Mouse (Mus musculus) heart, embryonic 10.5 days (tissue): ENCODE results near the gene Ptpn18. TPM values are rescaled to one million over a fixed set of nuclear protein-coding genes. Genes with fewer than 3 reads are reported as not detected.
"Not testable (repeated sequence)": the region's sequence is repeated elsewhere in the genome, so short reads cannot be mapped to it uniquely, and the experiment has no call there.

Experiments
- DNase-seq: peaks from one replicate; pipeline ENCODE4 v3.0.0-alpha.2; 2017; ENCODE audit warnings: low spot score
- H3K27ac ChIP-seq: fragments of 300-500 bp; sonication (generic); 2 replicates; pipeline ENCODE4 v1.5.1; 2016; ENCODE audit warnings: mild to moderate bottlenecking
- H3K27me3 ChIP-seq: fragments of 300-500 bp; sonication (generic); 2 replicates; pipeline ENCODE4 v1.6.1; 2016; ENCODE audit warnings: mild to moderate bottlenecking; ENCODE audit not compliant: poor library complexity, insufficient read depth, severe bottlenecking
- H3K36me3 ChIP-seq: fragments of 300-500 bp; sonication (generic); 2 replicates; pipeline ENCODE4 v1.6.1; 2016; ENCODE audit warnings: mild to moderate bottlenecking, moderate library complexity
- H3K4me1 ChIP-seq: fragments of 300-500 bp; sonication (generic); 2 replicates; pipeline ENCODE4 v1.6.1; 2016; ENCODE audit warnings: mild to moderate bottlenecking
- H3K4me3 ChIP-seq: fragments of 300-500 bp; sonication (generic); 2 replicates; pipeline ENCODE4 v1.5.1; 2016; ENCODE audit warnings: mild to moderate bottlenecking, moderate library complexity
- H3K9me3 ChIP-seq: fragments of 300-500 bp; sonication (generic); 2 replicates; pipeline ENCODE4 v1.6.1; 2016; ENCODE audit warnings: mild to moderate bottlenecking, moderate library complexity
- WGBS: fragments of 180-500 bp; shearing (Covaris S2); methylation state at CpG from one replicate; pipeline ENCODE4 v1.1.7; 2016; 5-methylcytosine and 5-hydroxymethylcytosine counted together
- polyA plus RNA-seq: library from polyadenylated mRNA; unstranded; fragments of >200 nt; fragmentation: Nextera tagmentation; extraction: Ambion mirVana; gene quantifications from 2 replicates; pipeline ENCODE4 v1.2.1, GENCODE M21; 2016

Gene Ptpn18
- polyA plus RNA-seq, 1 experiment from 2014 or later: 8.1 TPM

GRCm38 (mm10) chr1:34505970-34506551, 46.5 kb downstream of the Ptpn18 start:
- Histone ChIP-seq H3K4me3 (no peak overlapping the region), H3K4me1 (peaks cover 15% of the 10 kb centered on the region)
- 82% methylated on average over 4 of the region's 4 CpGs for WGBS

GRCm38 (mm10) chr1:34507986-34508385, 48.4 kb downstream of the Ptpn18 start:
- Histone ChIP-seq H3K27me3 (no peaks in the 10 kb centered on the region), H3K9me3 (no peaks in the 10 kb centered on the region), H3K4me3 (no peak overlapping the region), H3K27ac (no peak overlapping the region), H3K4me1 (peaks cover 15% of the 10 kb centered on the region), H3K36me3 (no peaks in the 10 kb centered on the region)
- no peak for DNase-seq
- WGBS: 88% methylated on average over 3 of the region's 3 CpGs

More at GRCm38 (mm10) chr1:34505970-34506551, 46.5 kb downstream of the Ptpn18 start:
- Histone ChIP-seq H3K27ac (no peak overlapping the region), H3K9me3 (no peaks in the 10 kb centered on the region), H3K27me3 (no peaks in the 10 kb centered on the region), H3K36me3 (no peaks in the 10 kb centered on the region)
- DNase-seq: no peak

- WGBS: 6% methylated on average over 7 of the region's 7 CpGs
- DNase-seq: no peak
Measured at GRCm38 (mm10) chr1:34510575-34510981, 51.0 kb downstream of the Ptpn18 start.

GRCm38 (mm10) chr1:34511027-34511426, 51.5 kb downstream of the Ptpn18 start:
- DNase-seq: peak; percentile 85
- H3K27ac ChIP-seq: no peak overlapping the region
- WGBS: 4% methylated on average over 3 of the region's 3 CpGs
- H3K36me3 ChIP-seq: no peaks in the 10 kb centered on the region
- H3K27me3 ChIP-seq: no peaks in the 10 kb centered on the region
- H3K4me3 ChIP-seq: no peak overlapping the region
- peaks cover 20% of the 10 kb centered on the region for H3K4me1 ChIP-seq
- no peaks in the 10 kb centered on the region for H3K9me3 ChIP-seq

More at GRCm38 (mm10) chr1:34510575-34510981, 51.0 kb downstream of the Ptpn18 start:
- Histone ChIP-seq H3K4me3 (peak overlapping the region; percentile 35), H3K27me3 (no peaks in the 10 kb centered on the region), H3K4me1 (peaks cover 20% of the 10 kb centered on the region), H3K9me3 (no peaks in the 10 kb centered on the region), H3K36me3 (no peaks in the 10 kb centered on the region), H3K27ac (0 out of 2 replicates have a peak overlapping the region, but pooled peaks have one; percentile 22)

GRCm38 (mm10) chr1:34513068-34513467, 53.5 kb downstream of the Ptpn18 start:
- H3K4me3 ChIP-seq: no peak overlapping the region
- H3K36me3 ChIP-seq: no peaks in the 10 kb centered on the region
- no peak overlapping the region for H3K27ac ChIP-seq
- H3K27me3 ChIP-seq: no peaks in the 10 kb centered on the region
- H3K4me1 ChIP-seq: peaks cover 20% of the 10 kb centered on the region
- H3K9me3 ChIP-seq: no peaks in the 10 kb centered on the region
- 68% methylated on average over 4 of the region's 4 CpGs for WGBS
- DNase-seq: no peak

- Histone ChIP-seq H3K4me1 (peaks cover 25% of the 10 kb centered on the region), H3K27ac (no peak overlapping the region), H3K9me3 (no peaks in the 10 kb centered on the region), H3K36me3 (no peaks in the 10 kb centered on the region), H3K27me3 (no peaks in the 10 kb centered on the region), H3K4me3 (0 out of 2 replicates have a peak overlapping the region, but pooled peaks have one; percentile 3)
- DNase-seq: no peak
- WGBS: 22% methylated on average over 5 of the region's 5 CpGs
Measured at GRCm38 (mm10) chr1:34516595-34516994, 57.0 kb downstream of the Ptpn18 start.

- H3K27ac ChIP-seq, H3K4me3 ChIP-seq, H3K36me3 ChIP-seq, H3K27me3 ChIP-seq, DNase-seq, H3K9me3 ChIP-seq: not testable (repeated sequence)
- peaks cover 32% of the 10 kb centered on the region for H3K4me1 ChIP-seq
- WGBS: 24% methylated on average over 6 of the region's 6 CpGs
Measured at GRCm38 (mm10) chr1:34517297-34517696, 57.7 kb downstream of the Ptpn18 start.

- H3K27ac ChIP-seq, H3K36me3 ChIP-seq, H3K9me3 ChIP-seq, DNase-seq, H3K27me3 ChIP-seq, H3K4me3 ChIP-seq: not testable (repeated sequence)
- H3K4me1 ChIP-seq: peaks cover 36% of the 10 kb centered on the region
- 41% methylated on average over 1 of the region's 1 CpGs for WGBS
Measured at GRCm38 (mm10) chr1:34517797-34518196, 58.2 kb downstream of the Ptpn18 start.

- no peak for DNase-seq
- H3K4me1 ChIP-seq: peaks cover 41% of the 10 kb centered on the region
- H3K27me3 ChIP-seq: no peaks in the 10 kb centered on the region
- H3K4me3 ChIP-seq: no peak overlapping the region
- WGBS: 70% methylated on average over 1 of the region's 1 CpGs
- H3K27ac ChIP-seq: no peak overlapping the region
- H3K36me3 ChIP-seq: no peaks in the 10 kb centered on the region
- no peaks in the 10 kb centered on the region for H3K9me3 ChIP-seq
Measured at GRCm38 (mm10) chr1:34518259-34518658, 58.7 kb downstream of the Ptpn18 start.

GRCm38 (mm10) chr1:34522205-34522849, 62.8 kb downstream of the Ptpn18 start:
- no peaks in the 10 kb centered on the region for H3K27me3 ChIP-seq
- no peaks in the 10 kb centered on the region for H3K9me3 ChIP-seq
- WGBS: 24% methylated on average over 6 of the region's 6 CpGs
- H3K4me3 ChIP-seq: no peak overlapping the region
- peaks cover 36% of the 10 kb centered on the region for H3K4me1 ChIP-seq
- H3K27ac ChIP-seq: 0 out of 2 replicates have a peak overlapping the region, but pooled peaks have one; percentile 72
- DNase-seq: no peak
- H3K36me3 ChIP-seq: no peaks in the 10 kb centered on the region

- 16% methylated on average over 3 of the region's 3 CpGs for WGBS
- Histone ChIP-seq H3K36me3 (no peaks in the 10 kb centered on the region), H3K4me1 (peaks cover 36% of the 10 kb centered on the region), H3K27ac (0 out of 2 replicates have a peak overlapping the region, but pooled peaks have one; percentile 31), H3K4me3 (no peak overlapping the region), H3K9me3 (no peaks in the 10 kb centered on the region), H3K27me3 (no peaks in the 10 kb centered on the region)
- no peak for DNase-seq
Measured at GRCm38 (mm10) chr1:34522850-34523244, 63.3 kb downstream of the Ptpn18 start.

- 80% methylated on average over 3 of the region's 3 CpGs for WGBS
Measured at GRCm38 (mm10) chr1:34523647-34524046, 64.1 kb downstream of the Ptpn18 start.

More at GRCm38 (mm10) chr1:34523647-34524046, 64.1 kb downstream of the Ptpn18 start:
- no peaks in the 10 kb centered on the region for H3K36me3 ChIP-seq
- H3K4me3 ChIP-seq: no peak overlapping the region
- peaks cover 36% of the 10 kb centered on the region for H3K4me1 ChIP-seq
- no peak for DNase-seq
- no peak overlapping the region for H3K27ac ChIP-seq
- H3K27me3 ChIP-seq: no peaks in the 10 kb centered on the region
- H3K9me3 ChIP-seq: no peaks in the 10 kb centered on the region
